Mouse (Mus musculus) embryonic fibroblast, embryonic 13.5 days (primary cell): ENCODE data around the gene Wrb. TPM values are rescaled to one million over a fixed set of nuclear protein-coding genes. Genes with fewer than 3 reads are reported as not detected.
"Not testable (repeated sequence)": the region's sequence is repeated elsewhere in the genome, so short reads cannot be mapped to it uniquely, and the experiment has no call there.

Source experiments
- H3K27ac ChIP-seq: 2 replicates; pipeline ENCODE4 v1.5.1; 2012; ENCODE audit warnings: low read length, control low read depth, inconsistent platforms; ENCODE audit not compliant: insufficient read depth
- H3K4me1 ChIP-seq: 2 replicates; pipeline ENCODE4 v1.6.1; 2011; ENCODE audit warnings: low read length; ENCODE audit not compliant: control insufficient read depth, insufficient read depth
- H3K4me3 ChIP-seq: 2 replicates; pipeline ENCODE4 v1.5.1; 2011; ENCODE audit warnings: mild to moderate bottlenecking, control low read depth, low read length; ENCODE audit not compliant: insufficient read depth
- CTCF ChIP-seq: IDR thresholded peaks from 2 replicates; pipeline ENCODE4 v1.5.1; 2011; ENCODE audit warnings: mild to moderate bottlenecking, control low read depth, low read length, moderate library complexity, borderline replicate concordance; ENCODE audit not compliant: insufficient read depth
- POLR2A ChIP-seq: IDR thresholded peaks from 2 replicates; pipeline ENCODE4 v1.6.1; 2011; ENCODE audit warnings: low read depth, mild to moderate bottlenecking, control low read depth, low read length, moderate library complexity
- polyA plus RNA-seq: library from polyadenylated mRNA; stranded (reverse); fragments of >200 nt; gene quantifications from 2 replicates; pipeline ENCODE4 v1.2.4, GENCODE M21; 2011; ENCODE audit warnings: low read depth; ENCODE audit not compliant: missing spikeins, insufficient read length

Wrb gene
- polyA plus RNA-seq, 1 experiment = 35.2 TPM

DNA sequence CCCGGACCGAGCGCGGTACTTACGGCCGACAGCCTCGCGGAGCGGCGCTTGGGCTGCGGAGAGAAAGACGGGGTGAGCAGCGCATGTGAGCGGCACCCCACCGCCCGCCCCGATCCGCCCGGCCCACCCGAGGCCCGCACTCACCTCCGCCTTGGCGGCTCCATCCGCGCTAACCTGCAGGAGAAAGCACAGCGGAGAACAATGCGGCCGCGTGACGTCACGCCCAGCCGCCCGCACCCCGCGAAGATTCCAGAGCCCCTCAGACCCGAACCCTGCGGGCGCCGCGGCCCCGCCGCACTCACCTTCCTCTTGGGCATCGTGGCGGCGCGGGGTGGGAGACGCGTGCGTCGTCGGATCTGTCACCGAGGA, 17.9 kb upstream of the Wrb start:
- peak overlapping the region; percentile 90 for H3K4me3 ChIP-seq
- peaks cover 8% of the 10 kb centered on the region; the same call in 1 of the 2 replicates for H3K4me1 ChIP-seq
- H3K27ac ChIP-seq = peak overlapping the region; percentile 81
- TF ChIP-seq POLR2A (no peak; the same call in 1 of the 2 replicates), CTCF (no peak)

DNA sequence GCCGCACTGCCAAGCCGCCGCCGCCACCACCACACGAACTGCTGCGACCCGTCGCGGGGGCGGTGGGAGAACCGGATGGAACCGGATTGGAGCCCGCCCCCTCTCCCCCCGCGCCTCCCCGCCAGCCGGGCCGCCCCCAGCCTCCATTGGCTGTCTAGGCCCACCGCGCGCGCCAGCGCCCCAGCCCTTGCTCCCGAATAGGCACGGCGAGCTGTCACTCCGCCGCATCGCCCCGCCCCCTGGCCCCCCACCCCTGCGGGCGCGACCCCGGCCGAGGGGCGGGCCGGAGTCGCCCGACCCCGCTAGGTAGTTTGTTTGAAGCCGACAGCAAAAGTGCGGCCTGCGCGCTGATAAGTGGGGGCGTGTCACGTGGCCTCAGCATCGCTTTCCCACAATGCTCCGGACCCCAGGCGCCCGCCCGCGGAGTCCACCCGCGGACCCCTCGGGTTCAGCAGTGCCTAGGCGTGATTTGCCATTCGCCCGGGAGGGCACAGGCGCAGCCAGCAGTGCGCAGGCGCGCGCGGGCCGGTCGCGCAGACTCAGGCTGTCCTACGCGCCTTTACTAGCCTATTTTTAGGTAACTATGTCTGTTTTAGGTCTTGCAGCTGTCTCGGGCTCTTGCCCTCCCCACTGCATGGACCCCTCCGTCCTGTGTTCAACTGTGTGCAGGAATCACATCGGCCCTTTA, 17.4 kb upstream of the Wrb start, which contains the start of gene Hmgn1:
TSS of gene Hmgn1 (minus strand) at position 73 of the 688 bp plus-strand sequence.
- peak; percentile 96 for TF ChIP-seq POLR2A
- no peak for TF ChIP-seq CTCF
- peak within 1 kb of the TSS; percentile 90 for H3K4me3 ChIP-seq
- peak within 1 kb of the TSS; percentile 81 for H3K27ac ChIP-seq
- peaks cover 8% of the 10 kb centered on the region; the same call in 1 of the 2 replicates for H3K4me1 ChIP-seq

- H3K4me1 ChIP-seq = peaks cover 8% of the 10 kb centered on the region; the same call in 1 of the 2 replicates
- peak overlapping the region; percentile 38; the same call in 1 of the 2 replicates for H3K27ac ChIP-seq
- peak overlapping the region; percentile 51 for H3K4me3 ChIP-seq
- TF ChIP-seq CTCF = no peak
- no peak for TF ChIP-seq POLR2A
Observed at GRCm38 (mm10) chr16:96128466-96128865, 16.7 kb upstream of the Wrb start.

GRCm38 (mm10) chr16:96144748-96145109, 478 bp upstream of the Wrb start:
- not testable (repeated sequence) for H3K27ac ChIP-seq, H3K4me3 ChIP-seq, H3K4me1 ChIP-seq

- Histone ChIP-seq H3K4me3 (peak overlapping the region; percentile 86), H3K4me1 (peaks cover 16% of the 10 kb centered on the region), H3K27ac (no peak overlapping the region)
- TF ChIP-seq POLR2A (no peak), CTCF (no peak)
Observed at GRCm38 (mm10) chr16:96145814-96146213, 607 bp downstream of the Wrb start.

DNA sequence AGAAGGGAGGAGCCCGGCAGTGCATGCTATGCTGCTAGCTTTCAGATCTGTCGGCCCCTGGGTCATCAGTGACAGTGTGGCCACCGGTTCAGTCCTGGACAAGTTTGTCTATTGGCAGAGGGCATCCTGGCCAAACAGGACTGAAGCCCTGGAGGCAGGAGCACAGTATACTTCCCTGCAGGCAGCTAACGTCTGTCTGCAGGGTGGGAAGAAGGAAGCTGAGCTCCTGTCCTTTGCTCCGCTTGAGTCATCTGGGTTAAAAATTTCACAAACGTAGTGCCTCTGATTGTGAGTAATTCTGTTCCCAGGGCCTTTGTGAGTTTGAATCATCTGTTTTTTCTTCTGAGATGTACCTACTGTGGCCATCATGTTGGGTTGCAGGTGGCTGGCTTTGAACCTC, 3.6 kb downstream of the Wrb start:
- H3K4me1 ChIP-seq = peaks cover 22% of the 10 kb centered on the region
- no peak for TF ChIP-seq POLR2A
- no peak for TF ChIP-seq CTCF
- peak overlapping the region; percentile 75 for H3K27ac ChIP-seq
- H3K4me3 ChIP-seq = no peak overlapping the region

GRCm38 (mm10) chr16:96149311-96149710, 4.1 kb downstream of the Wrb start:
- Histone ChIP-seq H3K27ac (peak overlapping the region; percentile 75), H3K4me3 (no peak overlapping the region), H3K4me1 (peaks cover 22% of the 10 kb centered on the region)
- TF ChIP-seq CTCF = no peak
- no peak for TF ChIP-seq POLR2A

DNA sequence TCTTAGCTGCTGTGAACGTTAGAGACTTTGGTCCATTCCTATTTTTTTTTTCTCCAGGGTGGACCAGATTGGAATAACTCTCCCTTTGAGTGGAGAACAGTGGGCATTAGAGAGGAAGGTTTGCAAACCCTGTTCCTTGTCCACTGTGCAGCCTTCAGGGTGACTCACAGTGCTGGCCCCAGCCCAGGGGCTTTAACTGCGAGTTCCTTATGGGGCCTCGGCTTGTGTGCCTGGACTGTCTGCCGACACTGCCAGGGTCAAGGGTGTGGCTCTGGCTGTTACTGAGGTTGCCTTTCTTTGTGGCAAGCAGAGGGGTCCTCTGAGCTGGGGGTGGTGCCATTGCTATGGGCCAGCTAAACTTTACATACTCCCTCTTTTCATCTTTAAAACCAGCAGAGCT, 5.8 kb downstream of the Wrb start:
- TF ChIP-seq POLR2A (no peak), CTCF (no peak)

GRCm38 (mm10) chr16:96151551-96151950, 6.3 kb downstream of the Wrb start:
- Histone ChIP-seq H3K4me1 (peaks cover 22% of the 10 kb centered on the region), H3K4me3 (no peak overlapping the region), H3K27ac (peak overlapping the region; percentile 86)
- TF ChIP-seq CTCF = peak; percentile 90
- no peak for TF ChIP-seq POLR2A

More for the DNA sequence above, 5.8 kb downstream of the Wrb start:
- no peak overlapping the region for H3K4me3 ChIP-seq
- peak overlapping the region; percentile 86 for H3K27ac ChIP-seq
- peaks cover 22% of the 10 kb centered on the region for H3K4me1 ChIP-seq

DNA sequence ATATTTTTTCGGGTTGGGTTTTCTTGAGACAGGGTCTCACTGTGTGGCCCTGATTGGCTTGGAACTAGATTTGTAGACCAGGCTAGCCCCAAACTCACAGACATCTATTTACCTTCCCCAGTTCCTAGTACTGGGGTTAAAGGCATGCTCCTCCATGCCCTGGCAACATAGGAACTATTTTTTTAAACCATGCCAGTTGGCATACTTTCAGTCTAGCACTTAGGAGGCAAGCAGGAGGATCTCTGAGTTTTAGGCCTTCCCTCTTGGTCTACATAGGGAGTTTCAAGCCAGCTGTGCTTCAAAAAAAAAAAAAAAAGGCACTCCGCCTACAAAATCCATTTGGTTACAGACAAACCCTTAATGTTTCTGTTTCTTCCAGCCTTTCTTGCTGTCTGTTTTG, 9.3 kb downstream of the Wrb start:
- TF ChIP-seq CTCF = no peak
- TF ChIP-seq POLR2A = no peak
- Histone ChIP-seq H3K27ac (no peak overlapping the region), H3K4me1 (peaks cover 13% of the 10 kb centered on the region), H3K4me3 (no peak overlapping the region)
